Mouse (Mus musculus): ENCODE data around the gene Cux1.

GRCm38 (mm10) chr5:136603176-136603964 is 36.1 kb upstream of the Cux1 start:
- TF ChIP-seq CTCF (IDR thresholded peaks at IDR 0.05; ENCODE audit: low read depth, low read length) (no peak), POLR2A (IDR thresholded peaks at IDR 0.05; ENCODE audit: borderline replicate concordance, low read depth, low read length) (no peak)
